Mouse (Mus musculus) erythroblast, embryonic 14.5 days (primary cell): Measurements from ENCODE around the gene Fmo4. TPM values are rescaled to one million over a fixed set of nuclear protein-coding genes. Genes with fewer than 3 reads are reported as not detected.

Source experiments
- H3K27me3 ChIP-seq: 2 replicates; pipeline ENCODE4 v1.6.1; 2012; ENCODE audit warnings: inconsistent platforms; ENCODE audit not compliant: control insufficient read depth
- H3K36me3 ChIP-seq: 2 replicates; pipeline ENCODE4 v1.6.1; 2012; ENCODE audit warnings: mild to moderate bottlenecking, inconsistent platforms; ENCODE audit not compliant: control insufficient read depth
- H3K4me1 ChIP-seq: 2 replicates; pipeline ENCODE4 v1.6.1; 2012; ENCODE audit warnings: inconsistent platforms; ENCODE audit not compliant: control insufficient read depth
- H3K4me3 ChIP-seq: replicated peaks from 2 replicates; pipeline ENCODE3; 2012; ENCODE audit warnings: moderate library complexity, mild to moderate bottlenecking, inconsistent platforms
- H3K9me3 ChIP-seq: 2 replicates; pipeline ENCODE4 v1.6.1; 2012; ENCODE audit warnings: low read length, inconsistent platforms, mixed read lengths; ENCODE audit not compliant: control insufficient read depth
- GATA1 ChIP-seq: IDR thresholded peaks from 2 replicates; pipeline ENCODE4 v1.6.1; 2012; ENCODE audit warnings: low read length, inconsistent platforms, mixed read lengths
- TAL1 ChIP-seq: IDR thresholded peaks from 3 replicates; pipeline ENCODE4 v1.6.1; 2012; ENCODE audit warnings: low read length, inconsistent platforms, mixed read lengths
- polyA plus RNA-seq: library from polyadenylated mRNA; stranded (reverse); fragments of >175 nt; gene quantifications from 2 replicates; pipeline ENCODE4 v1.2.3, GENCODE M21; 2012

The Fmo4 gene
- polyA plus RNA-seq, 1 experiment, result not detected

DNA sequence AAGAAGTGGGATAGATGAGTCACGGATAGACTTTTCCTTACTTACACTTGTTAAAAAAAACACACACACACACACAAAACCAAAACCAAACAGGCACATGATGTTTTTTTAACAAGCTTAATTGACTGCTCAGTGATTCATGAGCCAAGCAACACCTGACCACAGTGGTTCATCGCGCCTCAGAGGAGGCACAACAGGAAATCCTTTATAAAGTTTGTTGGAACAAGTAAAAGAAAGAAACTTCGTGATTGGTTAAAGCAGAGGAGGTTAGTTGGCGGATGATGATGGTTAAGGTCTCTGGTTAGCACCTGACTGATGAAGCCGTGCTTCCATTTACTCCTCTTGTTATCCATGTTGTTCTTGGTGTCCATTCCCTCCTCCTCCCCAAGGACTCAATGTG lies 61.8 kb downstream of the Fmo4 start:
- TF ChIP-seq GATA1 (no peak), TAL1 (no peak)
- Histone ChIP-seq H3K4me3 (no peak overlapping the region), H3K4me1 (no peaks in the 10 kb centered on the region)

DNA sequence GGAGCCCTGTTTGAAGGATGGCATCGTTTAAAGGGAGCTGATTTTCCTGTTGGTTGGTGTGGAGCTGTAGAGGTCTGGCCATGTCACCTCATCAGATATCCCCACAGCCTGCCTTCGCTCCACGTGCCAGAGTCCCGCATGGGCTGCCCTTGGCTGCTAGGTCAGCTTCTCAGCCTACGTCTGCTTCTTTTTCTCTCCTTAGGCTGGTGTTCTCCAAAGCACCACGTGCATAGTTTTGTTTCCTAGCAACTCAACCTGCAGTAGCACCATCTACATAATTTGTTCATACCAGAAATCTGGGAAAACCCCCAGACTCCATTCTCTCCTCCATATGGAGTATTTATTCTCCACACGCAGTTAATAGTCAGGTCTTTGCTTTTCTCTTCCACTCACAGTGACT lies 64.2 kb downstream of the Fmo4 start:
- H3K4me3 ChIP-seq, result no peak overlapping the region
- TF ChIP-seq GATA1 (no peak), TAL1 (no peak)
- H3K4me1 ChIP-seq, result no peaks in the 10 kb centered on the region
- 0 out of 2 replicates have a peak, but pooled peaks cover 2% of the 10 kb centered on the region for H3K27me3 ChIP-seq
- H3K9me3 ChIP-seq, result no peaks in the 10 kb centered on the region
- H3K36me3 ChIP-seq, result no peaks in the 10 kb centered on the region

More for the DNA sequence above, 61.8 kb downstream of the Fmo4 start:
- Histone ChIP-seq H3K9me3 (no peaks in the 10 kb centered on the region), H3K36me3 (no peaks in the 10 kb centered on the region), H3K27me3 (no peaks in the 10 kb centered on the region)

DNA sequence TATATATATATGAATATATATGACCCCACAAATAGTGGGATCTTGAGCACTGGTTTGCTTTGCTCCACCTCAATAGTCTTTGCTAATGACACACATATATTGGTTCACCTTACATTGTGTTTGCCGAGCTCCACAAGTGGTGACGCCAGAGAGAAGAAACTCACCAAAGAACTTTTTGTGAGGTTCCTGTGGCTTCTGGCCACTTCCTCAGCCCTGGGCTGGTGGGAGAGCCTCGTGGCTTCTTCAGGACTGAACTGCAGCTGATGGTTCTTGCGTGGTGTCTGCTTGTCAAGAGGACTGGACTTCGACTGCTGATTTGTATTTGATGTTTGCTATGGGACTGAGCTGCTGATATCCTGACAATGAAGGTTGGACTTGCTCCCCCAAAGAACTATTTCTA lies 65.0 kb downstream of the Fmo4 start:
- TF ChIP-seq TAL1 (no peak), GATA1 (no peak)

More for the DNA sequence above, 65.0 kb downstream of the Fmo4 start:
- Histone ChIP-seq H3K9me3 (no peaks in the 10 kb centered on the region), H3K27me3 (peaks cover 5% of the 10 kb centered on the region), H3K36me3 (no peaks in the 10 kb centered on the region), H3K4me1 (no peaks in the 10 kb centered on the region), H3K4me3 (no peak overlapping the region)

Other genes starting within 250 kb of the Fmo4 start
- gene Vamp4, start 243.5 kb downstream of the Fmo4 start, polyA plus RNA-seq, result 0.03 and 0.04 TPM in 2 replicates
- gene Myoc, start 174.8 kb downstream of the Fmo4 start, polyA plus RNA-seq, result not detected in 2 replicates
- not detected in 2 replicates for gene Myocos, start 155.8 kb downstream of the Fmo4 start, polyA plus RNA-seq
- gene Prrc2c, start 73.4 kb downstream of the Fmo4 start, polyA plus RNA-seq, result 0.41 and 0.66 TPM in 2 replicates
- gene Fmo1, start 52.6 kb upstream of the Fmo4 start, polyA plus RNA-seq, result not detected in 2 replicates
- gene Fmo2, start 84.8 kb upstream of the Fmo4 start, polyA plus RNA-seq, result not detected in 2 replicates
- gene Fmo6, start 123.5 kb upstream of the Fmo4 start, polyA plus RNA-seq, result not detected in 2 replicates
- not detected in 2 replicates for gene Fmo3, start 170.6 kb upstream of the Fmo4 start, polyA plus RNA-seq